Mouse (Mus musculus) embryonic fibroblast, embryonic 13.5 days (primary cell): ENCODE results near the gene Svs6. TPM values are rescaled to one million over a fixed set of nuclear protein-coding genes. Genes with fewer than 3 reads are reported as not detected.

Experiments
- H3K27ac ChIP-seq: 2 replicates; pipeline ENCODE4 v1.5.1; 2012; ENCODE audit warnings: low read length, control low read depth, inconsistent platforms; ENCODE audit not compliant: insufficient read depth
- H3K4me1 ChIP-seq: 2 replicates; pipeline ENCODE4 v1.6.1; 2011; ENCODE audit warnings: low read length; ENCODE audit not compliant: control insufficient read depth, insufficient read depth
- H3K4me3 ChIP-seq: 2 replicates; pipeline ENCODE4 v1.5.1; 2011; ENCODE audit warnings: mild to moderate bottlenecking, control low read depth, low read length; ENCODE audit not compliant: insufficient read depth
- CTCF ChIP-seq: IDR thresholded peaks from 2 replicates; pipeline ENCODE4 v1.5.1; 2011; ENCODE audit warnings: mild to moderate bottlenecking, control low read depth, low read length, moderate library complexity, borderline replicate concordance; ENCODE audit not compliant: insufficient read depth
- POLR2A ChIP-seq: IDR thresholded peaks from 2 replicates; pipeline ENCODE4 v1.6.1; 2011; ENCODE audit warnings: low read depth, mild to moderate bottlenecking, control low read depth, low read length, moderate library complexity
- polyA plus RNA-seq: library from polyadenylated mRNA; stranded (reverse); fragments of >200 nt; gene quantifications from 2 replicates; pipeline ENCODE4 v1.2.4, GENCODE M21; 2011; ENCODE audit warnings: low read depth; ENCODE audit not compliant: missing spikeins, insufficient read length

Svs6 gene
- polyA plus RNA-seq, 1 experiment = not detected

- Histone ChIP-seq H3K27ac (no peak overlapping the region), H3K4me3 (no peak overlapping the region), H3K4me1 (no peaks in the 10 kb centered on the region)
- TF ChIP-seq CTCF = no peak
- no peak for TF ChIP-seq POLR2A
These were observed 39.8 kb downstream of the Svs6 start for GRCm38 (mm10) chr2:164356177-164356967.

DNA sequence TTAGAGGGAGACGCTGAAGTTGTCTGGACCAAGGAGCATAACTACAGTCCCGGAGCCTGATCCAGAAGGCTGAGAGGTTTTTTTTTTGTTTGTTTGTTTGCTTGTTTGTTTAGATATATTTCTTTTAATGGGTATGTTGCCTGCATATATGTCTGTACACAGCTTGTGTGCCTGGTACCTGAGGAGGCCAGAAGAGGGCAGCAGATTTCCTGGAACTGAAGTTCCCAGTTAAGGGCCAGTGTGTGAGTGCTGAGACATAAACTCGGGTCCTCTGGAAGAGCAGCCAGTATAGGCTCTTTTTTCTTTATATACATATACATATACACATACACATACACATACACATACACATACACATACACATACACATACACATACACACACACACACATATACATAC lies 41.8 kb downstream of the Svs6 start:
- Histone ChIP-seq H3K4me3 (no peak overlapping the region), H3K4me1 (no peaks in the 10 kb centered on the region; the same call in 1 of the 2 replicates), H3K27ac (no peak overlapping the region)
- TF ChIP-seq POLR2A = no peak
- no peak for TF ChIP-seq CTCF

DNA sequence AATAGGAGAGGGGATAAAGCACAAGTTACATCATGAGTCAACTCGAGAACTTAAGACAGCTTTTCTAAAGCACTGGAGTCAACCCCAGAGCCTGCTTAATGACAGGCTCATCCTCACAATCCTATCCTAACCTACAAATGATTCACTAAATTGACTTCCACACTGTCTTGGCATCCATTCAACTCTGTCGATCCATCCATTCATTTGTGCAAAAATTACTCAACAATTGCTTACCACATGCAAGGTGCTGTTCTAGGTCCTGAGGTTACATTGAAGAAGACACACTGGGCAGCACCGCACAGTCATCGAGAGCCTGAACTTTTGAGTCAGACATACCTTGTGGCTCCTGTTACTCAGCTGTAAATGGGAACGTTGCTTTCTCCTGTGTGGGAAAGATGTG lies 42.5 kb downstream of the Svs6 start:
- no peaks in the 10 kb centered on the region; the same call in 1 of the 2 replicates for H3K4me1 ChIP-seq
- TF ChIP-seq CTCF (no peak), POLR2A (no peak)
- H3K4me3 ChIP-seq = no peak overlapping the region
- H3K27ac ChIP-seq = no peak overlapping the region

- TF ChIP-seq POLR2A (no peak), CTCF (no peak)
- Histone ChIP-seq H3K4me3 (no peak overlapping the region), H3K4me1 (no peaks in the 10 kb centered on the region; the same call in 1 of the 2 replicates), H3K27ac (no peak overlapping the region)
These were observed 43.1 kb downstream of the Svs6 start for GRCm38 (mm10) chr2:164359668-164360067.

DNA sequence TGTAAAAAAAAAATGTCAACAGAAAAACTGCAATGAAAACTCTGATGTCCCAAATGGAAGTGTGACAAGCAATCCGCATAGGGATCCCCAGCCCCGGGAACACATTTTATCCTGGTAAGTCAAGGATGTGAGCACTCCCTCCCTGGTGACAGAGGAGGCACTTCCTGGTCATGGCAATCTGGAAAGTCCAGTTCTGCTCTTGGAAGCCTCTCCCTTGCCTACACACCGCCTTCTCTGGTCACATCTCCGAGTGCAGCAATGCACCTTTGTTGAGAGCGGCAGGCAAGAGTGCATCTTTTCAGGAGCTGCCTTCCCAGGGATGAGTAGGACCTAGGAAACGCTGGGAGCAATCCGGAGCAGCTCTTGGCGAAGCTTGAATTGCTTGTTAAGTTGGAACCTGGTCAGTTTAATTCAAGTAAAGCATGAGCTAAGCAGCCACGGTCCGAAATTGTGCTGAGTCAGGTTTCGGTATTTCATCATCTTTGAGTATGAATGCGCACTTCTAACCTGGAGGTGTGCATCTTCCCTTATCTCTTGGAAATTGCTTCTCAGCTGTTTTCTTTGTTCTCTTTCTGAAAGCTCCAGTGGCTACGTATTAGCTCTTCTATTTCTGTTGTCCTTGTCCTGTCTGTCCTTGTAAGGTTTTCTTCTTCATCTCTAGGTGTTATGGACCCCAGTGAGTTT lies 44.6 kb downstream of the Svs6 start:
- TF ChIP-seq POLR2A (no peak), CTCF (no peak)
- Histone ChIP-seq H3K4me1 (no peaks in the 10 kb centered on the region; the same call in 1 of the 2 replicates), H3K27ac (no peak overlapping the region), H3K4me3 (no peak overlapping the region)

- H3K4me3 ChIP-seq = no peak overlapping the region
- no peak overlapping the region for H3K27ac ChIP-seq
- H3K4me1 ChIP-seq = peaks cover 2% of the 10 kb centered on the region; the same call in 1 of the 2 replicates
- TF ChIP-seq CTCF = no peak
- no peak for TF ChIP-seq POLR2A
These were observed 50.4 kb downstream of the Svs6 start for GRCm38 (mm10) chr2:164366947-164367346.

Other genes starting within 250 kb of the Svs6 start
- gene Stk4, start 246.4 kb upstream of the Svs6 start, polyA plus RNA-seq = 23.1 and 24.0 TPM in 2 replicates
- 37.2 and 38.8 TPM in 2 replicates for gene Tomm34, start 245.6 kb upstream of the Svs6 start, polyA plus RNA-seq
- 0.23 and 1.1 TPM in 2 replicates for gene Kcns1, start 145.6 kb upstream of the Svs6 start, polyA plus RNA-seq
- gene Wfdc5, start 134.0 kb upstream of the Svs6 start, polyA plus RNA-seq = not detected in 2 replicates
- not detected in 2 replicates for gene Wfdc12, start 126.1 kb upstream of the Svs6 start, polyA plus RNA-seq
- gene Wfdc15a, start 116.6 kb upstream of the Svs6 start, polyA plus RNA-seq = not detected in 2 replicates
- gene Wfdc15b, start 95.1 kb upstream of the Svs6 start, polyA plus RNA-seq = not detected in 2 replicates
- gene Svs2, start 78.3 kb upstream of the Svs6 start, polyA plus RNA-seq = not detected in 2 replicates
- gene Svs3b, start 60.1 kb upstream of the Svs6 start, polyA plus RNA-seq = not detected in 2 replicates
- gene Svs4, start 38.3 kb upstream of the Svs6 start, polyA plus RNA-seq = not detected in 2 replicates
- gene Svs3a, start 27.5 kb upstream of the Svs6 start, polyA plus RNA-seq = not detected in 2 replicates
- not detected in 2 replicates for gene Svs5, start 16.0 kb downstream of the Svs6 start, polyA plus RNA-seq
- gene Slpi, start 72.3 kb downstream of the Svs6 start, polyA plus RNA-seq = 0.90 TPM in 1 of 2 replicates, not detected in the other
- gene Rbpjl, start 86.4 kb downstream of the Svs6 start, polyA plus RNA-seq = not detected in 2 replicates
- gene Matn4, start 88.4 kb downstream of the Svs6 start, polyA plus RNA-seq = 0.18 and 3.1 TPM in 2 replicates
- 242 and 248 TPM in 2 replicates for gene Sdc4, start 127.1 kb downstream of the Svs6 start, polyA plus RNA-seq
- 23.1 and 23.6 TPM in 2 replicates for gene Sys1, start 140.2 kb downstream of the Svs6 start, polyA plus RNA-seq
- gene Gm20458, start 144.2 kb downstream of the Svs6 start, polyA plus RNA-seq = 4.1 and 5.8 TPM in 2 replicates
- gene Trp53tg5, start 157.0 kb downstream of the Svs6 start, polyA plus RNA-seq = not detected in 2 replicates
- gene Dbndd2, start 169.4 kb downstream of the Svs6 start, polyA plus RNA-seq = 13.8 and 19.0 TPM in 2 replicates
- 59.6 and 66.3 TPM in 2 replicates for gene Pigt, start 180.8 kb downstream of the Svs6 start, polyA plus RNA-seq
- not detected in 2 replicates for gene Wfdc2, start 245.7 kb downstream of the Svs6 start, polyA plus RNA-seq